In the genomic region with DNA sequence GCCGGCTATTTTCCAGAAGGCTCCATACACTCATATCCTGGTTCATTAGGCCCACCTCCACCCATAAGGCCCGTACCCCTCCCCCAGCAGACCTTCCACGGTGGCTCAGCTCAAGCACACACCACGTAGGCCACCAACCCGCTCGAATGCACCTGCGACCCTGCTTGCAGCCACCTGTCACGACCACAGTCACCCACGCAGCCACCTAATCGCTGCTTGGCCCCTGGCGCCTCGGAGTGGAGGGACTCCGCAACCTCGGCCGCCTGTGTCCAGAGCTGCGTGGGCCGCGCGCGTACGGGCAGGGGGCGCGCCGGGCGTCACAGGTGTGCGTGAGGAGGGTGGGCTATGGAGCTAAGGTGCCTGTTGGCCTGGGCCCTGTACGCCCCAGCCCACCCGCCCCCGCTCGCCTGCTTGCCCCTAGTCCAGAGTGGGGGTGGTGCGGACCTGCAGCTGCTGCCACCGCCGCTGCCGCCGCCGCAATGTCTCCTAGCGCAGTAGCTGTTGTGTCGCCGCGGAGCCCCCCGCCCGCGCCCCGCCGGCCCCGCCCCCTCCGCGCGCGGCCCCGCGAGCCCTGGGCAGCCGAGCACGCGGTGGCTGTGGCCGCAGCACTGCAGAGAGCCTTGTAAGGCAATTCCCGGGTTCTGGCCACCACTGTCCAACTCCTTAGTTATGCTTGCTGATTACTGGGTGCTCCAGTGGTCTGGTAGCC, we compare ENCODE assay signal across 7 mouse cellular contexts. TPM values are rescaled to one million over a fixed set of nuclear protein-coding genes. Genes with fewer than 3 reads are reported as not detected.
A peak's percentile ranks its signal among the peaks of the same experiment; 100 is the strongest.
DNase-seq lines count a peak whose midpoint lies in the region; ATAC-seq and TF ChIP-seq lines count a peak whose summit lies in the region.

TSS of gene Pnck (minus strand) at position 543 of the 709 bp plus-strand sequence.

- DNase-seq in liver, adult 2 months (ENCODE audit: extremely low read depth, low read depth, low spot score): no peak
- no peak for DNase-seq in liver
- DNase-seq in cerebellum, postnatal 14 days: peak; percentile 56 to 66
- DNase-seq in layer of hippocampus, postnatal 25 days (ENCODE audit: extremely low spot score in 1 of 2, low spot score in 1 of 2): no peak
- peak; percentile 48 for DNase-seq in midbrain, postnatal 0 days (ENCODE audit: low spot score)
- no peak for DNase-seq in ovary, postnatal 14 days (ENCODE audit: low spot score)

- H3K4me3 ChIP-seq in liver, adult 2 months (ENCODE audit: insufficient read depth, low read depth, low read length): peak within 1 kb of the TSS; percentile 41; the same call in 1 of the 2 replicates
- H3K4me3 ChIP-seq in forebrain, embryonic 13.5 days: peak within 1 kb of the TSS; percentile 50
- peak within 1 kb of the TSS; percentile 38 for H3K4me3 ChIP-seq in midbrain, postnatal 0 days (ENCODE audit: low read depth, low read length)

- ATAC-seq in forebrain, embryonic 13.5 days: peak; percentile 75
- ATAC-seq in midbrain, postnatal 0 days (ENCODE audit: low FRiP score): peak; percentile 77

- TF ChIP-seq CTCF in liver, adult 2 months (IDR thresholded peaks at IDR 0.05; ENCODE audit: low read depth, low read length): no peak
- no peak for TF ChIP-seq CTCF in midbrain, postnatal 0 days (IDR thresholded peaks at IDR 0.05)

- H3K4me2 ChIP-seq in forebrain, embryonic 13.5 days: peak within 1 kb of the TSS; percentile 69
- peak within 1 kb of the TSS; percentile 49 for H3K4me2 ChIP-seq in midbrain, postnatal 0 days (ENCODE audit: low read depth, low read length, poor library complexity, severe bottlenecking)

- H3K9ac ChIP-seq in liver, adult 2 months (ENCODE audit: low read depth, low read length): 0 out of 2 replicates have a peak within 1 kb of the TSS, but pooled peaks have one; percentile 29
- H3K9ac ChIP-seq in forebrain, embryonic 13.5 days: peak within 1 kb of the TSS; percentile 67
- H3K9ac ChIP-seq in midbrain, postnatal 0 days (replicated peaks; ENCODE audit: low read length, poor library complexity, severe bottlenecking): peak within 1 kb of the TSS; percentile 40

- 0 out of 2 replicates have a peak, but pooled peaks cover 2% of the 10 kb centered on the region for H3K27me3 ChIP-seq in liver, adult 2 months (ENCODE audit: control insufficient read depth, insufficient read depth, low read length)
- H3K27me3 ChIP-seq in forebrain, embryonic 13.5 days: no peaks in the 10 kb centered on the region
- no peaks in the 10 kb centered on the region for H3K27me3 ChIP-seq in midbrain, postnatal 0 days (ENCODE audit: insufficient read depth, low read length)

- 5% methylated on average over 37 of the region's 57 CpGs for WGBS in liver, adult 2 months
- 13% methylated on average over 11 of the region's 57 CpGs for WGBS in forebrain, embryonic 13.5 days
- 23% methylated on average over 43 of the region's 57 CpGs for WGBS in midbrain, postnatal 0 days

- no peak for TF ChIP-seq POLR2A in liver, adult 2 months (IDR thresholded peaks at IDR 0.05; ENCODE audit: extremely low read depth, insufficient read depth, low read length)

- no peaks in the 10 kb centered on the region for H3K9me3 ChIP-seq in forebrain, embryonic 13.5 days (replicated peaks)
- H3K9me3 ChIP-seq in midbrain, postnatal 0 days (ENCODE audit: low read length): no peaks in the 10 kb centered on the region

- H3K27ac ChIP-seq in liver, adult 2 months (replicated peaks; ENCODE audit: insufficient read depth, low read depth, low read length): no peak within 1 kb of the TSS
- H3K27ac ChIP-seq in forebrain, embryonic 13.5 days: no peak within 1 kb of the TSS
- H3K27ac ChIP-seq in midbrain, postnatal 0 days (ENCODE audit: low read depth, low read length): peak within 1 kb of the TSS; percentile 64

- peaks cover 2% of the 10 kb centered on the region; the same call in 1 of the 2 replicates for H3K4me1 ChIP-seq in liver, adult 2 months (ENCODE audit: control insufficient read depth, insufficient read depth, low read length)
- H3K4me1 ChIP-seq in forebrain, embryonic 13.5 days: peaks cover 8% of the 10 kb centered on the region; the same call in 1 of the 2 replicates
- no peaks in the 10 kb centered on the region for H3K4me1 ChIP-seq in midbrain, postnatal 0 days (ENCODE audit: insufficient read depth, low read length)

- H3K79me2 ChIP-seq in liver, adult 2 months (ENCODE audit: control insufficient read depth, insufficient read depth, low read length): no peaks in the 10 kb centered on the region

- H3K36me3 ChIP-seq in liver, adult 2 months (ENCODE audit: control insufficient read depth, insufficient read depth, low read length): no peaks in the 10 kb centered on the region
- no peaks in the 10 kb centered on the region for H3K36me3 ChIP-seq in forebrain, embryonic 13.5 days (ENCODE audit: poor library complexity, severe bottlenecking)
- H3K36me3 ChIP-seq in midbrain, postnatal 0 days (ENCODE audit: insufficient read depth, low read length): no peaks in the 10 kb centered on the region

RNA-seq across cellular contexts. Expression of gene Pnck, which starts in this region (rescaled TPM):
- total RNA-seq in liver, adult 2 months (2014; rRNA removed): not detected in 2 replicates
- polyA plus RNA-seq in liver, adult 2 months (2012; rRNA removed): 0.07 TPM in 1 of 2 replicates, not detected in the other
- 57.5 and 66.5 TPM in 2 replicates for polyA plus RNA-seq in forebrain, embryonic 13.5 days (2015; fragmentation: Nextera tagmentation; extraction: Ambion mirVana)
- total RNA-seq in layer of hippocampus, postnatal 25 days (2021): 100 to 1,000 TPM; 115 to 135 TPM
- 89.4 and 136 TPM in 2 replicates for total RNA-seq in midbrain, postnatal 0 days (2014; rRNA removed)
- polyA plus RNA-seq in midbrain, postnatal 0 days (2015; fragmentation: Nextera tagmentation; extraction: Ambion mirVana): 159 and 172 TPM in 2 replicates

Comparison
In these comparisons a context has a peak if more than half of its experiments do, and no peak if none do; other contexts are left out.
1. RNA of gene Pnck (total RNA-seq): 89.4 to 136 TPM in midbrain, postnatal 0 days and 115 to 135 TPM in layer of hippocampus, postnatal 25 days; not detected in liver, adult 2 months; every median in the first group is over 10 times any median in the second.
2. RNA of gene Pnck (polyA plus RNA-seq): 159 to 172 TPM in midbrain, postnatal 0 days and 57.5 to 66.5 TPM in forebrain, embryonic 13.5 days; 0.07 TPM in liver, adult 2 months; every median in the first group is over 10 times any median in the second.
3. DNase-seq: peak in cerebellum, postnatal 14 days (2 of 2) and midbrain, postnatal 0 days (single experiment); none in liver, adult 2 months (single experiment), liver (single experiment), layer of hippocampus, postnatal 25 days (0 of 2) and ovary, postnatal 14 days (single experiment).
4. Peak in every context shown above with its lines, with median percentiles within 50 percentile points of each other: H3K4me3 ChIP-seq and H3K9ac ChIP-seq.